Mouse (Mus musculus) cortical plate, adult 2 months (tissue): ENCODE data around the gene Pdzd7.

ENCODE experiments used
- CTCF ChIP-seq: fragments of 200-500 bp; IDR thresholded peaks from 2 replicates; pipeline ENCODE4 v1.5.1; 2011; ENCODE audit warnings: mild to moderate bottlenecking, control low read depth, low read length; ENCODE audit not compliant: insufficient read depth; ENCODE audit errors: extremely low read depth
- POLR2A ChIP-seq: fragments of 200-500 bp; IDR thresholded peaks from 2 replicates; pipeline ENCODE4 v1.6.1; 2011; ENCODE audit warnings: mild to moderate bottlenecking, low read length, control low read depth; ENCODE audit not compliant: insufficient read depth; ENCODE audit errors: extremely low read depth

- TF ChIP-seq CTCF (no peak), POLR2A (no peak)
These were observed 3.3 kb upstream of the Pdzd7 start for GRCm38 (mm10) chr19:45048644-45049365.
